Mouse (Mus musculus) heart, postnatal 14 days (tissue): Measurements from ENCODE around the gene Zfp575. TPM values are rescaled to one million over a fixed set of nuclear protein-coding genes. Genes with fewer than 3 reads are reported as not detected.

Experiments
- DNase-seq, 2 experiments: peaks; one replicate each; pipeline ENCODE4 v3.0.0; 2021 to 2022
- intact Hi-C: fragments of 180-260 bp; cut with DNase I; formaldehyde crosslinking; loops from one replicate; pipeline ENCODE4 v1.15.1; 2025
- total RNA-seq, 2 experiments: library from RNA; stranded (reverse); gene quantifications; 2 replicates each; pipeline ENCODE4 v1.2.3; 2021

Zfp575 gene
- total RNA-seq, 2 experiments from 2014 or later, result 0.12 TPM

DNA sequence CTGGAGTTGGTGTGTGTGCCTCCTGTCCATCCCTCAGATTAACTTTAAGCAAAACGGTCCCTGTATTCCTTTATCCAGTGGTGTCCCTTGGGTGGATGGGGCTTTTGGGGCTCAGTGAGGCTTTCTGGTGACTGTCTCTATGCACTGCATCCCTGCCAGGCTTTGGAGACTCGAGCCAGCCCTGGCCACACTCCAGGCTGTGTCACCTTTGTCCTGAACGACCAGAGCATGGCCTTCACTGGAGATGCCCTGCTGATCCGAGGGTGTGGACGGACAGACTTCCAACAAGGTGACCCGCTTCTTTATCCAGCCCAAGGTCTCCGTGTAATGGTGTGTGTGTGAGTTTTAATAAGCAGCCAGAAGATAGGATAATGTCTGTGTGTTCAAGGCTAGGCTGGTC is 18.6 kb upstream of the Zfp575 start:
- intact Hi-C loops, result no loop called here
- DNase-seq, result no peak

DNA sequence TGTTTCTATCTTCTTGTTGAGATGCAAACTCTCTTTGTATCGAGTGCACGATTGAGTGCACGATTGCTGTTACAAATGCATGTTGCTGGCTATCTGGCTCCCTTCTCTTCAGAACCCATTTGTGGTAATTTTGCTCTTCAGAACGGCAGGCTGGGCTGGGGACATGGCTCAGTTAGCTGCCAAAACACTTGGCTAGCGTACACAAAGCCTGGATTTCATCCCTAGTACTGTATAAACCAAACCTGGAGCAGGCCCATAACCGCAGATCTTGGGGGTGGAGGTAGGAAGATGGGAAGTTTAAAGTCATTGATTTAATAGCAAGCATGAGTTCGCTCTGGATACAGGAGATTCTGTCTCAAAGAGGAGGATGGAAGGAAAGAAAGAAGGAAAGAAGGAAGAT is 18.1 kb upstream of the Zfp575 start:
- DNase-seq, result no peak
- intact Hi-C loops, result no loop called here

DNA sequence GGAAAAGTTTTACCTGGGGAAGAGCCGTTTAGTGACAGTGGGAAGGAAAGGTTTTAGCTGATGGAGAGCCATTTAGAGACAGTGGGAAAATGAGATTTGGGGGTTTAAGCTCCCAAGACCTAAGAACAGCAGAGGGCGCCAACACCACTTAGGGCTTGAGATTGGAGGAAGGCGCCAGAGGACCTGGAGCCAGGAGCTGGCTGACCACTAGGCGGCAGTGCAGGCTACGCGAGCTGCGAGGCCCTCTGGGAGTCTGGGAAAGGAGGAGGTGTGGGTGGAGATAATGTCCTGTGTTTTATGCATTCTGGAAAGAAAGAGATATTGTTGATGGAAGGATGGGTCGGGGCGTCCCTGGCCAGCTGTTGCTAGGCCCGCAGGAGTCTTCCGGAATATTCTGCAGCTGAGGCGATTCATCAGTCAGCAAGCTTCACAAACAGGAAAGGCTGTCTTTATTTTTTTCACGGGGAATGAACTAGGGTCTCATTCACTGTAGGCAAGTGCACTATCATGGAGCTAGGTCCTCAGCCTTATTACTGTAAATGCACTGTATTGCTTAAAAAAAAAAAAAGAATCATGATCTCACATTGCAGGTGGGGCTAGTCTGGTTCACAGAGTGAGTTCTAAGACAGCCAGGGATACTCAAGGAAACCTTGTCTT is 13.6 kb upstream of the Zfp575 start:
- DNase-seq, result peak; percentile 97 to 99
- intact Hi-C loops, result loop anchor here (1.0 to 2.0 kb wide), 2 partner anchors 52 to 61 kb away; no protein-coding TSS in a partner anchor

DNA sequence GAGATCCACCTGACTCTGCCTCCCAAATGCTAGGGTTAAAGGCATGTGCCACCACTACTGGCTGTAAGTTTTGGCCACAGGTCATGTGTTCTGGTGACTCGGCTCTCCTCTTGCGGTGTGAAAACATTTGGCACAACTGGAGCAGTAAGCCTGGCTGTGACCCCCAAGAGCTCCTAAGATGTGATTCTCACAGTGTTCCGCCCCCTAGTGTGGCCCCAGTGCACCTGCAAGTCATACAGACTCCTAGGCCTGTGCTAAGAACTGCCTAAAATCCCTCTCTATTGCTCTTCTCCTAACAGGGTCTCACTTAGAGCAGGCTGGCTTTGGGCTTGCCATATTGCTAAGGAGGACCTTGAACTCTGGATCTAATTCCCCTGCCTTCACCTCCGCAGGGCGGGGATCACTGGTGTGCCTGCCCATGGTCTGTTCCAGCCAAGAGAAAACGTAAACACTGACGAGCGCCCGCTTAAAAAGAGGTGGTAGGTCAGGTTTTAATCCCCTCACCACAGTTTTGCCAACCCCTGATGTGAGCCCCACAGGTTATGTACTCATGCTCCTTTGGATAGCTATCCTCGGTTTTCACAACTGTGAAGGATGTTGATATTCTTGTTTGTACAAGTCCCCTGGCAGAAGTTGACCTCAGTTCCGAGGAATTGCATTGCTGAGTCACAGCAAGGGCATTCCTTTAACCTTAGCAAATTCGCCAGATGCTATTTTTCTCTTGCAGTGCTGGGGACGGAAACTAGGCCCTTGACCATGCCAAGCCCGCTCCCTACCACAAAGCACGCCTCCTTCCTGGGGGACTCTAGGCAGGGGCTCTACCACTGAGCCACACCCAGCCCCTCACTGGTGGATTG is 12.0 kb upstream of the Zfp575 start:
- DNase-seq, result peak in 1 of 2 experiments; percentile 19
- intact Hi-C loops, result loop anchor here (2.0 kb wide), 1 partner anchor 53 kb away; no protein-coding TSS in a partner anchor

DNA sequence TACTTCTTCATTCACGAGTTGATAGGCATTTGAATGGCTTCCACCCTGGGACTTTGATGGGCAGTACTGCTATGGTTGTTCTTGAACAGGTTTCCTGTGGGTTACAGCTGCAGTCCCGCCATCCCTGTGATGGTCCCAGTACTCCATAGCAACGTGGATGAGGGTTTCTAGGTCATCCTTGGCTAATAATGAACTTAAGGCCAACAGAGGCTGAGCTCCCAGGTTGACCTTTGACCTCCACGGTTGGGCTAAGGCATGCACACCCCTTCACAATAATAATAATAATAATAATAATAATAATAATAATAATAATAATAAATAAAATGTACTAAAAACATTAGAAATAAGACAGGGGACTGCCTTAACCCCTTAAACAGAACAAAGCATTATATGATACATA is 10.7 kb upstream of the Zfp575 start:
- DNase-seq, result no peak
- intact Hi-C loops, result no loop called here

DNA sequence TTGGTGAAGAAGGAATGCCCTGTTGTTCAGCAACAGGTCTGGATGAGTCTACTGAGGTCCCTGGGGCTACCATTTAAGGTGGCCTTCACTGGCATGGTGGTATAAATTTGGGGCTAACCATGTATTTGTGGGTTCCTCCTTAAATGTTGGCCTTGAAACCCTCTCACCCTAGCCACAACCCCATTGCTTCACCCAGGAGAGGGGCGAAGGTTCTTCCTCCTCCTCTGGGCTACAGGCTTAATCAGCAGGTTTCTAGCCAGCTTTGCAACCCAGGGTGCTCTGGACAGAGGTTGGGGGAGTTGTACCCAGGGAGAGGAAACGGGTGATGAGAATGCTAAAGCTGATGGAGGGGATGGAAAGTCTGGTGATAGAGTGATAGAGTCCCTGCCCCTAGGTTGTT is 8.0 kb upstream of the Zfp575 start:
- DNase-seq, result no peak
- intact Hi-C loops, result no loop called here

DNA sequence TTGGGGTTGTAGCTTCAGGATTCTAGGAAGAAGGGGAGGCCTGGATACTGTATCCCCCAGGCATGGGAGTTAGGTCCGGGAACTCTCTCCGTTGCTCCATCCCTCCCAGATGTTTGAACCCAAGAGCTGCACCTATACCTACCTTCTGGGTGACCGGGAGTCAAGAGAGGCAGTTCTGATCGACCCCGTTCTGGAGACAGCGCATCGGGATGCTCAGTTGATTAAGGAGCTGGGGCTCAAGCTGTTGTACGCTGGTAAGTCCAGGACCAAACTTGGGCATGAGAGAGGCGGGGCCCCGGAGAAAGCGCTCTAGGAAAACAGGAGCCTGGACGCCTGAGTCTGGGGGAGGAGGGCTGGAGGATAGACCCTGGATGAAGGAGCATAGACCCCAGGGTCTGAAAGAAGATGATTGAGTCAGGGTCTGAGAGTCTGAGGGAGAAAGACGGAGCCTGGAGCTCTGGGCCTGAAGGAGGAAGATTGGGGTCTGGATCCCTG is 6.9 kb upstream of the Zfp575 start:
- intact Hi-C loops, result loop anchor here (5.0 kb wide), 1 partner anchor 47 kb away; the partner anchor contains the start of genes Pinlyp and Xrcc1
- DNase-seq, result no peak

DNA sequence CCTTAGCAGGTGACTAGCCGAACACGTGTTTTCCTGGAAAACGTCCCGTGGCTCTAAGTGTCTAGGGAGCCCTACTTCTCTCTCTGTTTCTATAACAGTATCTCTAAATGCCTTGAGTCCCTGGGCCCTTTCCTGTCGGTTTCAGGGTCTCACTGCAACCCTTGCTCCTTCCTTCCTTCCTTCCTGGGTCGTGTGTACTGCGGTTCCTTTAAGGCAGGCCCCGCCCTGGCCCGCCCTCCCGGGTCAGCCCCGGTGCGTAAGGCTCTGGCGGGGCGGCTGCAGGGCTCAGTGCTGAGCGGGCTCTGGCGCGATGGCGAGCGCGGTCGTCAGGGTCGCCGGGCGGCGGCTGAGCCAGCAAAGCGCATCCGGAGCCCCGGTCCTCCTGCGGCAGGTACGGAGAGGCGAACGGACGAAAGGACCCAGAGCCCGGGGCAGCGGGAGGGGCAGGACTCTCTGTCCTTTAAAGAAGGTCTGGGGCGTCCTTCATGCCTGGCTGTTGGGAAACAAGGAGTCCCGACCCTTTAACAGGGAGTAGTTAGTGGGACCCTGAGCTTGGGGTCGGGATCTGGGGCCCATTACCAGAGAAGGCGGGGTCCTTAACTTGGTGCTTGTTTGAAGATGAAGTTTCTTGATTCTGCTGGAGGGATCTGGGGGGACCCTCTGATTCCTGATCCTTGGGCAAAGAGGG is 6.3 kb upstream of the Zfp575 start:
- intact Hi-C loops, result loop anchor here (5.0 kb wide), 1 partner anchor 46 kb away; the partner anchor contains the start of genes Pinlyp and Xrcc1
- DNase-seq, result peak; percentile 81

DNA sequence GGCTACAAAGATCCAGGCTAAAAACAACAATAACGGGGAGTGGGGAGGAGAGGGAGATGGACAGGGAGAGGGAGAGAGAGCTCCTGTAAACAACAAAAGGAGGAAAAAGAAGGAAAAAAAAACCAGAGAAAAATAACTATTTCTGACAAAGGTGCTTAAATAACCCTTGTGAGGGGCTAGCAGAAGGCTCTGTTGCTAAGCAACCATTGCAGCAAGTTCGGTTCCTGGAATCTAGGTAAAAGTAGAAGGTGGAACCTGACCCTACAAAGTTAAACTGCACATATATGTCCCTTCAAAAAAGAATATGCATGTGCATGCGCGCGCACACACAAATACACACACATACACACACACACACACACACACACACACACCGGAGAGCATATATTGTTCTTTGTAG is 5.3 kb upstream of the Zfp575 start:
- intact Hi-C loops, result loop anchor here (5.0 kb wide), 1 partner anchor 45 kb away; the partner anchor contains the start of genes Pinlyp and Xrcc1
- no peak for DNase-seq

DNA sequence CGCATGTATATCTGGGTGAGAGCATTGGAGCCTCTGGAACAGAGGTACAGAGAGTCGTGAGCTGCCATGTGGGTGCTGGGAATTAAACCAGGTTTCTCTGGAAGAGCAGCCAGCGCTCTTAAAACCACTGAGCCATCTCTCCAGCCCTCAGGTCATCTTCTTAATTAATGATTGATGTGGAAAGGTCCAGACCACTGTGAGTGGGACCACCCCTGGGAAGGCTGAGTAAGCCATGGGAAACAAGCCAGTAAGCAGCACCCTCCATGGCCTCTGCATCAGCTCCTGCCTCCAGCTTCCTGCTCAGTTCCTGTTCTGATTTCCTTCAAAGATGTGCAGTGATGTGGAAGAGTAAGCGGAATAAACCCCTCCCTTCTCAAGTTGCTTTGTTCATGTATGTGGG is 4.7 kb upstream of the Zfp575 start:
- intact Hi-C loops, result loop anchor here (5.0 kb wide), 1 partner anchor 45 kb away; the partner anchor contains the start of genes Pinlyp and Xrcc1
- no peak for DNase-seq

DNA sequence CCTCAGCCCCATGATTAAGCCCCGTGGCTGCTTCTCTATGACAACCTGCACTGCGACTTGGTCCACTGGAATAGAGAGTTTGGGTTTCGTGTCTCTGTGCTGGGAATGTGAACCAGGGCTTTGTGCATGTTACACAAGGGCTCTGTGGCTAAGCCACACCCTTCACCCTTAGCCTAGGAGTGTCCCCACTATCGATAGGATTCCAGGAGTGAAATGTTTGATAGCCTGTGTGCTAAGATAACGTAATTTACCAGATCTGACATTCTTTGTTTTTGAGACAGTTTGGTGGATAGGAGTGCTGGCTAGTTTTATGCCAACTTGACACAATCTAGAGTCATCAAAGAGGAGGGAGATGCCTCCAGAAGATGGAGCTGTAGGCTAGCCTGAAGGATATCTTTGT is 4.3 kb upstream of the Zfp575 start:
- no peak for DNase-seq
- intact Hi-C loops, result loop anchor here (5.0 kb wide), 1 partner anchor 44 kb away; the partner anchor contains the start of genes Pinlyp and Xrcc1

DNA sequence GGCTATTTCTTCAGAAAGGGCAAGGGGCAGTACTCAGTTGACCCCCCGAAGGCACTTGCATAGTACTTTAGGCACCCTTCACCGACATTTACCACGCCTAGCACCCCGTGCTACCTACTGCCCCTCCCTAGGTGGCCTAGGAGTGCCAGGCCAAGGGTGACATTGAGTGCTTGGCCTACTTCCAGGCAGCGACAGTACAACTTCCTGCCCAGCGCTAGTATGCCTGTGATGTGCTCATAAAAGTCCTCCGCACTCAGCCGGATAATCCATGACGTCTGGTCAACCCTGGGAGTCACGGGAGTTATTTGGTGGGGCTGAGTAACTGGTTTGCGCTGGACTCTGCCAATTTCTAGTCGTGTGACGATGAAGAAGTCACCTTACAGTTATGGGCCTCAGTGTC is 895 bp upstream of the Zfp575 start:
- intact Hi-C loops, result no loop called here
- peak; percentile 40 to 54 for DNase-seq

DNA sequence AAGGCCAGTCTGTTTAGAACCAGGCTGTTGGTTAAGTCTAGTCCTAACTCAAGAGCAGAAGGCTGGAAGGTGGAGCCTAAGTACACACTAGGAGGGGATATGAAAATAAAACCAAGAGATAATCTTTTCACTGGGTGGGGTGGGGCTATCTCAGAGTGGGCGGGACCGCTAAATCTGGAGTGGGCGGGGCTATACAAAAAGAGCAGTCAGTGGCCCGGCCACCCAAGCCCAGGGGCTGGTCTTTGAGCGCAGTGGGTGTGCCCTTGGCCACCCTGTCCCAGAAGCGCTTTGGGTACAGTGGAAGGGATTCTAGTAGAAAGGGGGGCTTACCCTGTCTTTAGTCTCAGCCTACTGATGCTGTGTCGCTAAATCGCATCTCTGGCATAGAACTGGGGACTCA is 613 bp downstream of the Zfp575 start:
- intact Hi-C loops, result no loop called here
- no peak for DNase-seq

DNA sequence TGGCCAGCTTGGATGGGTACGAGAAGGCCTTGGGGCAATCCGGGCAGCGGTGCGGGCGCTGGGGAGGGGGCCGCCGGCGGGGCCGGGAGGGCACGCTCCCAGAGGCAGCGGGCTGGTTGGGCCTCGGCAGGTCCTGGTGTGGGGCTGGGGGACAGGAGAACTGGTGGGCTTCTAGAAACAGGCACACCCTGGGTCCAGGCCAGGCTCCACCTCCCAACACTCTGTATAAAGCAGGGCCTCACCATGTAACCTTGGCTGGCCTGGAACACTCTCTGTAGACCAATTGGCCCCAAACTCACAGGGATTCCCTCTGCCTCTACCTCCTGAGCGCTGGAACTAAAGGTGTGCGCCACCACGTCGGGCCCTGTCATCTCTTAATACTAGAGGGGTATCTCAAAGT is 1.4 kb downstream of the Zfp575 start:
- intact Hi-C loops, result loop anchor here (2.0 kb wide), 1 partner anchor 17 kb away; no protein-coding TSS in a partner anchor

DNA sequence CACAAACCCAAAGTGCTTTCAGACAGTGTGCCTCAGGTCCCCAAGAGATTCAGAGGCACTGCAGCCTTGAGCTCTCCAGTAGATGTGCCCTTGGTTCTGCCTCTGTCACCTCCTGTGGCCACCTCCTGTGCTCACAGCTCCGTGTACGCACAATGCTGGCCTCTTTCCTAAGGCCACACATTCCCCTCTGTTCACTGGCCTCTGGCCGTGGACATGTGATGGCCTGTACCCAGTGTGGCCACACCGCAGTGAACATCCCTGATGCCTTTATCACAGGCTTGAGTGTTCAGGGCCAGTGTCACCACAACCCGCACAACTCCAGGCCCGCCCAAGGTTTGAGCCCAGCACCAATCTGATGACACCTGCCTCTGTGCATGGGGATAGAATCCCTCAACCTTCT is 2.6 kb downstream of the Zfp575 start:
- DNase-seq, result no peak

More for the DNA sequence above, 1.4 kb downstream of the Zfp575 start:
- no peak for DNase-seq

DNA sequence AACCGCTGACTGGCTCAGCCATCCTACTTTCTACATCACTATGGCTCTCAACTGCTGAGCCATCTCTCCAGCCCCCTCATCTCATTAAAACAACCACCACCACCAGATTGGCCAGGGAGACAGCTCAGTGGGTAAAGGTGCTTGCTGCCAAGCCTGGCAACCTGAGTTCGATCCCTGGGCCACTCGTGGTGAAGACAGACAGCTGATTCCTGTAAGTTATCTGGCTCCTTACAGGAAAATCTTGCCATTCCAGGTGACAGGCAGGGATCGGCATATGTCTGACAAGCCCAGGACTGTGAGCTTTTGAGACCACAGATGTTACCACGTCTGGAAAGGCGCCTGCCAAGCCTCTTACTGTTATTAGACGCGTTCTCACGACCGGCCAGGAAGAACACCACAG is 9.6 kb downstream of the Zfp575 start:
- no peak for DNase-seq
- intact Hi-C loops, result no loop called here

More for the DNA sequence above, 2.6 kb downstream of the Zfp575 start:
- intact Hi-C loops, result loop anchor here (2.0 kb wide), 1 partner anchor 16 kb away; no protein-coding TSS in a partner anchor

DNA sequence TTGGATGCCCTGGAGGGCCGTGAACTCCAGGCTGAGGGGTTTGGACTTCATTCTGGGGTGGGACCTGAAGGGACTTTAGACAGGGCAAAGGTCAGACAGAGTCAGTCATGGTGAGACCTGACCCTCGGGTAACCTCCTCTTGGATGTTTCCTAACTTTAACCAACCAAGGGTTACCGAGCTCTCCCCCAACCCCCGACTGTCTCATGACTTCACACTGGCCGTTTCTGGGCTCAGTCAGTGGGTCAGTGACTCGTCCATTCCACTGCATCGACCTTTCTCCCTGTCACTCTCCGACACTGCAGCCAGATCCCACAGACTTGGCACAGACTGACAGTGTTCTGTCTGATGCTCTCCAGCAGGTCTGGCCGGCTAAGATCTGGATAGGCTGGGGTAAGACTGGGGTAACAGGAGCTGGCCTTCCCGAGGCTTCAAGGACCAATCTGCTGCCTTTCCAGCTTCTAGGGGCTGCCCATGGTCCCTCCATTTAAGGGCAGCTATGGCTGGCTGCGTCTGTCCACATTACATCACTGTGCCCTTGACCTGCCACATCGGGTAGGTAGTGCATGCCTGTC is 13.1 kb downstream of the Zfp575 start:
- DNase-seq, result no peak
- intact Hi-C loops, result no loop called here

DNA sequence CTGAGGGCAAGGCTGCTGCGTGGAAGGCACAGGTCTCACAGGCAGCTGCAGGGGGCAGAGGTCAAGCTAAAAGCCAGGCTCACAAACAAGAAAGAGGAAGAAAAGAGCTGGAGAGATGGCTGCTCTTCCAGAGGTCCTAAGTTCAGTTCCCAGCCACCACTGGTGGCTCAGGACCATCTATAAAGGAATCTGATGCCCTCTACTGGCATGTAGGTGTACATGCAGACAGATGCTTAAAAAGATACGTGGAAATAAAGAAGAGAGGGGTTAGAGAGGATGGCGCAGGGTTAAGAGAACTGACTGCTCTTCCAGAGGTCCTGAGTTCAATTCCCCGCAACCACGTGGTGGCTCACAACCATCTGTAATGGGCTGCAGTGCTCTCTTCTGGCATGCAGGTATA is 15.0 kb downstream of the Zfp575 start:
- no peak for DNase-seq
- intact Hi-C loops, result no loop called here

DNA sequence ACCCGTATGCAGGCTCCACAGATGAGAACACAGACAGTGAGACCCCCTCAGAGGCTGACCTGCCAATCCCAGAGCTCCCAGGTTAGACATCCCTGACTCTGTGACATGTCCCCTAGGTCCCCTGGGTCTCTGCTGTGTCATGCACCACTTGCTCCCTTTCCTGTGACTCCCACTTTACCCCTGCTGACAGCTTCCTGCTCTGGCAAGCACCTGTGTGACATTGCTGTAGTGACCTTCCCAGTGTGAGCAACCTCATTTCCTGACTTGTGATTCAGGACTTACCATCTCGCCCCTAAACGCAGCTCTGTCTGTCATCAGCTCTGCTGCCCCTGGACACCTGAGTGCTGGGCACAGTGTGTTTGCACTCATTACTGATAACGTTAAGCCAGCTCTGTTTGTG is 16.4 kb downstream of the Zfp575 start:
- DNase-seq, result no peak
- intact Hi-C loops, result no loop called here

DNA sequence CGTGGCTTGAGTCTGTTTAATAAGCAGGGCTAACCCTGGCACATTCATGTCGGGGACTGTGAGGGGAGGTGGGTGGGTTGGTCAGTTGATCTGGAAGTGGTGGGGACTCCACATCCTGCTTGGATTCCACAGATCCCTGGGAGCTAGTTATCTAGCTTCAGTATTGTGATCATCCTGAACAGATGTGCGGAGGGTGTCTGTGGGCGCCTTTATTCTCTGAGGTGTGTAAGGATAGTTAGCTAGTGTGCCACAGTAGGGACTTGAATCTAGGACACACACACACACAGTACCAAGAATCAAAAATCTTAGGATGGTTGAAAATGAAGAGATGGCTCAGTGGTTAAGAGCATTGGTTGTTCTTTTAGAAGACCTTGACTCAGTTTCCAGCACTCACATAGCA is 18.9 kb downstream of the Zfp575 start:
- DNase-seq, result no peak
- intact Hi-C loops, result loop anchor here (2.0 kb wide), 1 partner anchor 16 kb away; no protein-coding TSS in a partner anchor
